Mouse (Mus musculus) neural tube, embryonic 15.5 days (tissue): ENCODE measurements at regions not wholly inside any gene's neighbourhood (a gene's known extent, or its start where the extent isn't known, plus 50 kb on each side); places are given as distances from the start of the nearest gene placed in this dataset.

Experiments
- ATAC-seq: fragments of 200-750 bp; cut with Nextera tagmentation; 2 replicates; pipeline ENCODE4 v1.8.0; 2017; ENCODE audit warnings: mild to moderate bottlenecking, moderate TSS enrichment, moderate library complexity; ENCODE audit not compliant: low FRiP score
- H3K27ac ChIP-seq: fragments of 300-500 bp; sonication (generic); replicated peaks from 2 replicates; pipeline ENCODE4 v1.5.1; 2015; ENCODE audit warnings: mild to moderate bottlenecking, inconsistent platforms
- H3K27me3 ChIP-seq: fragments of 300-500 bp; sonication (generic); replicated peaks from 2 replicates; pipeline ENCODE4 v1.6.1; 2015; ENCODE audit warnings: inconsistent platforms
- H3K36me3 ChIP-seq: fragments of 300-500 bp; sonication (generic); 2 replicates; pipeline ENCODE4 v1.6.1; 2015; ENCODE audit warnings: inconsistent platforms
- H3K4me1 ChIP-seq: fragments of 300-500 bp; sonication (generic); 2 replicates; pipeline ENCODE4 v1.6.1; 2015; ENCODE audit warnings: inconsistent platforms
- H3K4me2 ChIP-seq: fragments of 300-500 bp; sonication (generic); 2 replicates; pipeline ENCODE4 v1.6.1; 2015; ENCODE audit warnings: inconsistent platforms, mild to moderate bottlenecking, moderate library complexity
- H3K4me3 ChIP-seq: fragments of 300-500 bp; sonication (generic); replicated peaks from 2 replicates; pipeline ENCODE4 v1.5.1; 2015; ENCODE audit warnings: mild to moderate bottlenecking, inconsistent platforms
- H3K9ac ChIP-seq: fragments of 300-500 bp; sonication (generic); replicated peaks from 2 replicates; pipeline ENCODE4 v1.6.1; 2015; ENCODE audit warnings: mild to moderate bottlenecking, inconsistent platforms
- H3K9me3 ChIP-seq: fragments of 300-500 bp; sonication (generic); replicated peaks from 2 replicates; pipeline ENCODE4 v1.6.1; 2016; ENCODE audit warnings: inconsistent platforms
- WGBS: fragments of 180-500 bp; shearing (Covaris S2); methylation state at CpG from one replicate; pipeline ENCODE4 v1.1.7; 2015; ENCODE audit warnings: mixed read lengths; 5-methylcytosine and 5-hydroxymethylcytosine counted together

- Histone ChIP-seq H3K4me2 (no peak overlapping the region), H3K27me3 (no peaks in the 10 kb centered on the region), H3K9ac (no peak overlapping the region), H3K36me3 (no peaks in the 10 kb centered on the region), H3K4me3 (no peak overlapping the region), H3K27ac (no peak overlapping the region), H3K4me1 (no peaks in the 10 kb centered on the region), H3K9me3 (no peaks in the 10 kb centered on the region)
- ATAC-seq = 0 out of 2 replicates have a peak, but pooled peaks have one; percentile 31
- 11% methylated on average over 2 of the region's 2 CpGs for WGBS
These were observed 80.2 kb downstream of the Ednrb start for GRCm38 (mm10) chr14:103764047-103764446.

GRCm38 (mm10) chr14:103763216-103764031 is 80.8 kb downstream of the Ednrb start:
- Histone ChIP-seq H3K4me2 (no peak overlapping the region), H3K27ac (no peak overlapping the region), H3K4me3 (no peak overlapping the region), H3K36me3 (no peaks in the 10 kb centered on the region), H3K27me3 (no peaks in the 10 kb centered on the region), H3K9ac (no peak overlapping the region), H3K4me1 (no peaks in the 10 kb centered on the region), H3K9me3 (no peaks in the 10 kb centered on the region)
- ATAC-seq = no peak; the same call in 1 of the 2 replicates
- 55% methylated on average over 1 of the region's 1 CpGs for WGBS

GRCm38 (mm10) chr14:103759443-103759842 is 84.8 kb downstream of the Ednrb start:
- no peak overlapping the region for H3K4me3 ChIP-seq
- no peak overlapping the region for H3K4me2 ChIP-seq
- H3K9ac ChIP-seq = no peak overlapping the region
- ATAC-seq = no peak
- H3K27ac ChIP-seq = no peak overlapping the region
- H3K36me3 ChIP-seq = no peaks in the 10 kb centered on the region
- H3K9me3 ChIP-seq = no peaks in the 10 kb centered on the region
- no peaks in the 10 kb centered on the region for H3K4me1 ChIP-seq
- WGBS = 88% methylated on average over 6 of the region's 6 CpGs
- no peaks in the 10 kb centered on the region for H3K27me3 ChIP-seq
